Mouse (Mus musculus) hematopoietic stem cell, adult 5-6 weeks (primary cell): ENCODE measurements at regions not wholly inside any gene's neighbourhood (a gene's known extent, or its start where the extent isn't known, plus 50 kb on each side); places are given as distances from the start of the nearest gene placed in this dataset.

Source experiments
- ATAC-seq, 2 experiments: fragments of 125-278 bp in 1 of 2; replicated peaks in 1 of 2; 2 replicates each; pipeline ENCODE4 v1.8.0; 2016 to 2017; ENCODE audit warnings: inconsistent platforms in 2 of 2, mild to moderate bottlenecking in 2 of 2, moderate number of reproducible peaks in 2 of 2, low read depth in 1 of 2, moderate TSS enrichment in 1 of 2; ENCODE audit not compliant: low FRiP score in 2 of 2, poor library complexity in 2 of 2, severe bottlenecking in 2 of 2, insufficient read depth in 1 of 2, low TSS enrichment in 1 of 2

- no peak for ATAC-seq
These were observed 321.0 kb downstream of the Fam198b start for GRCm38 (mm10) chr3:80205351-80205750.

- ATAC-seq = no peak
These were observed 322.7 kb downstream of the Fam198b start for GRCm38 (mm10) chr3:80207022-80207421.

GRCm38 (mm10) chr3:80208028-80208427 is 323.7 kb downstream of the Fam198b start:
- ATAC-seq = no peak

GRCm38 (mm10) chr3:80209596-80209995 is 325.3 kb downstream of the Fam198b start:
- peak in 1 of 2 experiments; percentile 46; a peak in 1 of 4 replicates for ATAC-seq

- no peak for ATAC-seq
These were observed 327.2 kb downstream of the Fam198b start for GRCm38 (mm10) chr3:80211323-80212109.

GRCm38 (mm10) chr3:80248611-80249010 is 364.3 kb downstream of the Fam198b start:
- ATAC-seq = no peak

GRCm38 (mm10) chr3:80249974-80250373 is 365.6 kb downstream of the Fam198b start:
- ATAC-seq = no peak

GRCm38 (mm10) chr3:80255304-80255703 is 371.0 kb downstream of the Fam198b start:
- ATAC-seq = no peak

- ATAC-seq = no peak
These were observed 372.1 kb downstream of the Fam198b start for GRCm38 (mm10) chr3:80256383-80256782.

GRCm38 (mm10) chr3:80263095-80263494 is 378.8 kb downstream of the Fam198b start:
- no peak for ATAC-seq

- ATAC-seq = no peak
These were observed 400.3 kb downstream of the Fam198b start for GRCm38 (mm10) chr3:80284656-80285055.

GRCm38 (mm10) chr3:80285246-80285645 is 400.9 kb downstream of the Fam198b start:
- ATAC-seq = no peak

- no peak for ATAC-seq
These were observed 409.2 kb downstream of the Fam198b start for GRCm38 (mm10) chr3:80293485-80293884.

GRCm38 (mm10) chr3:80307632-80308031 is 423.3 kb downstream of the Fam198b start:
- ATAC-seq = no peak

GRCm38 (mm10) chr3:80309931-80310330 is 425.6 kb downstream of the Fam198b start:
- no peak for ATAC-seq

GRCm38 (mm10) chr3:80311689-80312088 is 427.4 kb downstream of the Fam198b start:
- no peak for ATAC-seq

GRCm38 (mm10) chr3:80322291-80322690 is 438.0 kb downstream of the Fam198b start:
- no peak for ATAC-seq

GRCm38 (mm10) chr3:80324726-80325125 is 440.4 kb downstream of the Fam198b start:
- ATAC-seq = no peak

- no peak for ATAC-seq
These were observed 447.4 kb downstream of the Fam198b start for GRCm38 (mm10) chr3:80331776-80332175.
